Mouse (Mus musculus) myocyte (in vitro differentiated cells): ENCODE data around the gene Sdc3.

Source experiments
- MAX ChIP-seq: IDR thresholded peaks from one replicate; pipeline ENCODE4 v1.6.1; 2011; ENCODE audit warnings: low read depth, mild to moderate bottlenecking, control low read depth
- POLR2A ChIP-seq: IDR thresholded peaks from one replicate; pipeline ENCODE4 v1.6.1; 2011; ENCODE audit warnings: low read depth, mild to moderate bottlenecking, control low read depth, moderate library complexity; ENCODE audit not compliant: insufficient read length
- SRF ChIP-seq: IDR thresholded peaks from one replicate; pipeline ENCODE4 v1.6.1; 2011; ENCODE audit warnings: low read depth; ENCODE audit not compliant: control insufficient read depth, insufficient read length
- TCF3 ChIP-seq: IDR thresholded peaks from one replicate; pipeline ENCODE4 v1.6.1; 2011; ENCODE audit warnings: low read depth, control low read depth; ENCODE audit not compliant: insufficient read length
- USF1 ChIP-seq: IDR thresholded peaks from one replicate; pipeline ENCODE4 v1.6.1; 2011; ENCODE audit warnings: low read depth, mild to moderate bottlenecking, control low read depth, moderate library complexity

DNA sequence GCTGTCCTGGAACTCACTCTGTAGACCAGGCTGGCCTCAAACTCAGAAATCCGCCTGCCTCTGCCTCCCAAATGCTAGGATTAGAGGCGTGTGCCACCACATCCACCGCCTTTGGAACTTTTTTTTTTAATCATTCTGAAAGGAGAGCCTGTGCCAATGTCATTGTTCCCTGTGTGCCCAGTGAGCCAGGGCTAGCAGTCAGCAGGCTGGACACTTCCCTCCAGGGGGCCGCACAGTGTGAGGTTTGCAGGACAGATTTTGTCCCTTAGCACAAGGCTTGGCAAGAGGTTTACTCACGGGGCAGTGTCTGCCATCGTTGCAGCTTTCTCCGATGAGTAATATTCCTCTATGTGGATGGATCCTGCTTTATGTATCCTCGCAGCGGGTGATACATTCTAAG is 14.4 kb downstream of the Sdc3 start:
- TF ChIP-seq USF1, result no peak
- TF ChIP-seq TCF3, result no peak
- TF ChIP-seq MAX, result no peak
- no peak for TF ChIP-seq POLR2A
- TF ChIP-seq SRF, result no peak
